Mouse (Mus musculus) cerebellum, postnatal 10 days (tissue): ENCODE results near the gene Eva1c.

Experiments
- DNase-seq, 2 experiments: peaks; one replicate each; pipeline ENCODE4 v3.0.0; 2021; ENCODE audit warnings: mixed read lengths in 2 of 2

Eva1c gene

DNA sequence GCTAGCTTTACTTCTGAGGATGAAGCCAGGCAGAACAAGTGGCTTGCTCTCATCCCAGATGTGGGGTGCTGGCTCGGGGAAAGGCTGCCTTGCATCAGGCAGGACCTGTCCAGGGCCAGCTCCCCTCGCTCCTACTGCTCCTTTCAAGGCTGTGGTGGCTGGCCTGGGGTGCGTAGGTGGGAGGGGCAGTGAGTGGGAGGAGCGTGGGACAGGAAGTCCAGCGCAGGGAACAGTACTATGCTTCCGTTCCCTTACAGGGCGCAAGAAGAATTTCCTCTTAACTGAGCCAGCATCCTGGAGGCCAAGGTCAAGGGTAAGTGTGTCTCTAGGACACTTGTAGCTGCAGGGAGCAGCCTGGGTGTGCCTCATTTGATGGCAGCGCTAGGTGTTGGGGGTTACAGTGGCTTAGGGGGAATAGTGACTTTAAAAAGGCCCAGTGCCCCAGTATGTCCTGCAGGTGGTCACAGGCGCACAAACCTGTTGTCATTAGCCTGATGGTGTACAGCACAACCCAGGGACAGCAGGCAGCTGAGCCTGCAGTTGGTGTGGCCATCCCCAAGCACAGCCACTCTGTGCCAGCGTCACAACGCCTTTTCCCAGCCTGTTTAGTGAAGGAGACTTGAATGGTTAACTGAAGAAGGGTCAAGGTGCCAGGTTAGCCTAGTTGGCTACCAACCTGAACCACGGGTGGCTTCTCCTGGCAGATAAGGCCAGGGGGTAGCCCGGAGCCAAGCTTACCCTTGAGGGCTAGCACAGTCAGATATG is 98.3 kb downstream of the Eva1c start:
- no peak for DNase-seq

DNA sequence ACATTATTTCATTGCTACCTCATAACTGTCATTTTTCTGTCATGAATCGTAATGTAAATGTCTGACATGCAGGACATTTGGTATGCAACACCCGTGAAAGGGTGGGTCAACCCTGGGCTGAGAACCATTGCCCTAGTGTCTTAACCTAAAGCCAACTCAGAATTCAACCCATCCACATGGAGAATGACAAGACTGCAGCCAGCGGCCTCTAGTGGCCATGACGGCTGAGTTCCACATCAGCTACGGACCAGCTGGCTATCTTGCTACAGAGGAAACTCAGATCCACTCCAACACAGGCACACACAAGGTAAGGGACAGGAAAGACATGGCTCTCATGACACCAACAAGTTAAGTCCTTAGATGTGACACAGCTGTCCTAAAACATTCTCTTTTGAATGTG is 98.9 kb downstream of the Eva1c start:
- DNase-seq: peak; percentile 89

DNA sequence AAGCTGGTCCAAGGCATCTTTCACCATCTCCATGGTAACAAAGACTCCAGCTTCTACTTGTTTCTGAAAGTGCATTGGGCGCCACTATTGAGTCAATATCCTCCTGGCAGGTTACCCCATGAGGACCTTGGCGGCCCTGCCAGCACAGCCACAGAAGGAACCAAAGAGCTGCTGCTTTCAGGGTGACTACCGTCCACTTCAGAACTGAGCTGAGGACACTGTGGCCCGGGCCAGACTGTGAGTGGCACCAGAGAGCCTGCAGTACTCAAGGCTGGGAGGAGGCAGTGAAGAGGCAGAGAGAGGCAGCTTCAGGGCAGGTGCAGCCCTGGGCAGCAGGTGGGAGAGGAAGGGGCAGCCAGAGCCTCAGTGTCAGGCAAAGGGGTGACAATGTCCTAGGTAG is 100.9 kb downstream of the Eva1c start:
- DNase-seq: no peak

DNA sequence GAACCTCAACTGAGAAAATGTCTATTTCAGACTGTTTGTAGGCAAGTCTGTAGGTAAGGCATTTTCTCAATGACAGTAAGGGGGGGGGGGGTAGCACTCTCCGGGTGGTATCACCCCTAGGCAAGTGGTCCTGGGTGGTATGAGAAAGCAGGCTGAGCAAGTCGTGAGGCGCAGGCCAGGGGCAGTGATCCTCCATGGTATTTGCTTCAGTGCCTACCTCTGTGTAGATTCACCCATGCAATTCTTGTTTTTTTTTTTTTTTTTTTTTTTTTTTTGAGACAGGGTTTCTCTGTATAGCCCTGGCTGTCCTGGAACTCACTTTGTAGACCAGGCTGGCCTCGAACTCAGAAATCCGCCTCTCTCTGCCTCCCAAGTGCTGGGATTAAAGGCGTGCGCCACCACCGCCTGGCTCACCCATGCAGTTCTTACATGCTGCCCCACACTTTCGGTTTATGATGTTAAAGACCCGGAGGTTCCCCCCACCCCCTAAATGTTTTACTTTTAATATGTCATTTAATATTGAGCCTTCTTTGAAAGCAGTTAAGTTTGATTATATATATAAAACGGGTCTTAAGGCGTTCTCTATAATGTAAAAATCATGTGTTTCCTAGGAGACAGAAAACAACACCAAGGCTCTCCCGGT is 107.1 kb downstream of the Eva1c start:
- DNase-seq: no peak

DNA sequence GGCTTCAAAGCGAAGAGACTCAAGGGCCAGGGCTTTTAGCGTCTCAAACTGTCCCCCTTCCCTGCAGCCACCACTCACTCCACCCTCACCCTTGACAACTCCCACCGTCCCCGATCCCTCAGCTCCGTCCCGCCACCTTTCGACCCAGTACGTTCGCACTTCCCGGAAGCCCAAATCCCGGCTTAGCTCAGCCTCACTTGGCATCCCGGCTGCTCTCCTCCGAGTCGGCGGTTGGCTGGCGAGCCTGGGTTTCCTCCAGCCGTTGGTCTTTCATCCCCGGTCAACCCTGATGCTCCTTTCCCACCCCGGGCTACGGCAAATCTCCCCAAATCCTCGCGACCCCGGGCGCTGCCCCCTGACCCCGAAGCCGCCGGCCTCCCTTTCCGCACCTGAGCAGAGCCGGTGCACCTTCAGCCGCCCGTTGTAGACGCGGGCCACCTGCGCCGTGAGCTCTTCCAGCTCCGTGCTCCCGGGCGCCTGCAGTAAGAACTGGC is 107.7 kb downstream of the Eva1c start:
- DNase-seq: peak; percentile 80 to 81

DNA sequence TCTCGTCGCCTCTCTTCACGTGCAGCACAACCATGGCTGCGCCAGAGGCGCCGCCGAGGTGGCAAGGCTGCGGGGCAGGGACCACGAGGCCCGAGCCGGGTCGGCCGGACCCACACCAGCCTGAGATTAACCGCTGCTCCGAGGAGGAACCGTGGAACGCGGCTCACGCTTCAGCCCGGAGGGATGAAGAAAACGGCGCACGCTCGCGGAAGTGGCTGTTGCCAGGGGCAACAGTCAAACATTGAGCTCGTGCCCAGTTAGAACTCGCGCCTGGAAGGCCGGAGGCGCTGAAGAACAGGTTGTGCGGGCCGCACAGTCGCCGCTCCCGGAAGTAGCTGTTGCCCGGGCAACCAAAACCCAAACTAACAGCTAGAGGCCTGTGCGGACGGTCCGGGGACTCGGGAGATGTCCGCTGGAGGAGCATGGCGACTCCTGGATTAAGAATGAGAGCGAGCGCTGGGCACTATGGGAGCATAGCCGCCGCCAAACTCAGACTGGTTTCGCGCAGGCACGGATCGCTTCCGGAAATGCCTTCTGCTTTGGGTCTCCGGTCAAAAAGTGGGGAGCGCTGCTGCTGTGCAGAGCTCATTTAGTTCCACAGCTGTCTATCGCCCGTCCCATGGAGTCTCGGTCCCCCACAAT is 108.3 kb downstream of the Eva1c start, which contains the start of gene Cfap298:
TSS of gene Cfap298 (minus strand) at position 428 of the 642 bp plus-strand sequence.
- DNase-seq: peak; percentile 96

DNA sequence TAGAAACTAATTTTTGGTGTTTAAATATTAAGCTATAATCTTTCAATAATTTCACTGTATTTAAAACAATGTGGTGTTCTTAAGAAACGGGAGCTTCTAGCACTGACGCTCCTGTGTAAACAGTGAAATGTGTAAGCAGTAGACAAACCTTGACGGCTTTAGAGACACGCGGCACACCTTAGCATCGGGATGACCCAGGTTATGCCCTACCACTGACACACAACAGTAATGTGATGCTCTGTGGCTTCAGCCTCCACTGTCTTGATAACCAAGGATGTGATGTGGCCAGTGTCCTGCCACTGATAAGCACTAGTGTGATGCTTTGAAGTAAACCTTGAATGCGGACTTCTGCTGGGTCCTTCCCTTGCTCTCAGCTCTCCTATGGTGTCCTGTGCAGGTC is 114.7 kb downstream of the Eva1c start:
- no peak for DNase-seq

DNA sequence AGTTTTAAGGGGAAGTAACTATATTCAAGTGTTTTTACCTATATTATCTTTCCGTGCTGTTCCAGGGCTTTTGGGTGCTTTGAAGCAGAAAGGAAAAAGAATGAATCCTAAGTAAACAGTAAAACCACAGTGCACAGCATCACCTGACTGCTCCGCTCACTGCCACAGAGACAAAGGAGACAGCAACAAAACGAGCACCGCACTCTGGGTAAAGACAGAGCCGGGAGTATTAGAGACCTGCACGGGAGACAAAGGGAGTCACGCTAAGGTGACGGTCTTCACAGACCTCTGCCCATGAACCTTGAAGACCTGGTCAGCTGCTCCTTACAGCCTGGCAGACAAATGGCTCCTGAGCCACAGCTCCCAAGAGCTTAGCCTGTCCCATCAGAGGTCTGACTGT is 120.5 kb downstream of the Eva1c start:
- DNase-seq: no peak

DNA sequence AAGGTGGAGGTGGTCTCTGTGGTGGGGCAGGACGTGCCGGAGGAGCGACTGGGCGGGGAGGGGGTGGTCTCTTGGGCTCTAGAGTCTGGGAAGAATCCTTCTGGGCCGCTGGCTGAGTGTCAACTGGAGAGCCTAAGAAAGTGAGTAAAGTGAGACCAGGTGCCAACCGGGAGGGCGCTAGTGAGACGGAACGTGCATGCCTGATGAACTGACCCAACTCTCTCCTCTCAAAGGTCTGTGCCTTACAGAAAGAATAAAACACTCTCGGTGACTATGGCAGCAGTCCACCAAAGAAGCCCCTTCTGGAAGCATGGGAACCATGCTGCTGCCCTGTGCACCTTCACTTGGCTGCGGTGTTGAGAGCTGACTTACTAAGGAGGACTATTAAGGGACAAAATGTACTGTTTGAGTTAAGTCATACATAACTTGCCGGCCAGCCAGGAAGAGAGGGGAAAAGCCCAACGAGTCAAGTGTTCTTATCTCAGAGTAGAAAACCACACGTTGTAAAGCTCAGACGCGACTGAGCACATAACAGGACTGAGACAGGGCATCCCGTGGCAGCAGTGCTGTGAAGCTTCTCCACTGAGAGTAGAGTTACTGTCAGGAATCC is 123.9 kb downstream of the Eva1c start:
- DNase-seq: no peak

DNA sequence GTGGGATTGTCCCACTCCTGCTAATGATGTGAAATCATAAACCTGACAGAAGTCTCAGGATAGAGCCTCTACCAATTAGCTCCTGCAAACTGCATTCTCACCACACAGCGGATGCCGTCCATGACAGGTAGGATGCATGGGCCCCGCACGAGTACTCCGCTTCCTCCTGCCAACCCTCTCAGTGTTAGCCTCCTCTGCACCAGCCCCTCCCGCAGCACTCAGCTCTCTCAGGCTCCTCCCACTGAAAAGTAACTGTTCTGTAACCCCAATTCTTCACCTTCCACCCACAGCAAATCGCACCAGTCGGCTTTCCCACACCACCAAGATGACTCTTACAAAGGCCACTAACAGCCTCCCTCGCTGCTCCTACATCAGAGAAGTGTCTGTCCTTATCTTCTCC is 126.6 kb downstream of the Eva1c start:
- DNase-seq: no peak

DNA sequence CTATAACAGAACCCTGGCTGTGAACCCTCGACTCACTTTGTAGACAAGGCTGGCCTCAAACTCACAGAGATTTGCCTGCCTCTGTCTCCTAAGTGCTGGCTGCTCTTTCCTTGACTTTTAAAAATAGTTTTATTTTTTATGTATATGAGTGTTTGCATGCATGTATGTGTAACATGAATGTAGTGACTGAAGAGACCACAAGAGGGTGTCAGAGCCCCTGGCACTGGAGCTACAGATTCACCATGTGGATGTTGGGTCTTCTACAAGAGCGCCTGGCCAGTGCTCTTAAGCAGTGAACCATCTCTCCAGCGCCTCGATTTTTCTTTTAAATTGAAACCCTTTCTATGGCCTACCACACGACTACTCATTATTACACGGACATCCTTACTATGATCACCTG is 127.3 kb downstream of the Eva1c start:
- peak in 1 of 2 experiments; percentile 24 for DNase-seq
